Mouse (Mus musculus) c-Kit-positive CD71-positive TER-119-negative erythroid progenitor cells, embryonic 14.5 days (primary cell): ENCODE data around the gene Poc1a.

ENCODE experiments used
- DNase-seq: peaks from one replicate; pipeline ENCODE4 v3.0.0-alpha.2; 2013; ENCODE audit warnings: low read depth

Poc1a gene

GRCm38 (mm10) chr9:106368112-106368717, 87.4 kb downstream of the Poc1a start, which contains the start of gene Dusp7:
TSS of gene Dusp7 (plus strand) at chr9:106368632.
- DNase-seq, result peak; percentile 60

GRCm38 (mm10) chr9:106368831-106369501, 88.1 kb downstream of the Poc1a start:
- DNase-seq, result peak; percentile 34

- DNase-seq, result no peak
Observed at GRCm38 (mm10) chr9:106369801-106370485, 89.1 kb downstream of the Poc1a start.

- no peak for DNase-seq
Observed at GRCm38 (mm10) chr9:106370620-106371383, 89.9 kb downstream of the Poc1a start.

GRCm38 (mm10) chr9:106371384-106371671, 90.5 kb downstream of the Poc1a start:
- DNase-seq, result no peak

- no peak for DNase-seq
Observed at GRCm38 (mm10) chr9:106371776-106372175, 90.9 kb downstream of the Poc1a start.

- DNase-seq, result no peak
Observed at GRCm38 (mm10) chr9:106372431-106373412, 91.9 kb downstream of the Poc1a start.

GRCm38 (mm10) chr9:106373973-106374372, 93.1 kb downstream of the Poc1a start:
- no peak for DNase-seq

GRCm38 (mm10) chr9:106377247-106377646, 96.4 kb downstream of the Poc1a start:
- DNase-seq, result no peak

- DNase-seq, result no peak
Observed at GRCm38 (mm10) chr9:106378045-106378444, 97.2 kb downstream of the Poc1a start.

GRCm38 (mm10) chr9:106378753-106379152, 97.9 kb downstream of the Poc1a start:
- no peak for DNase-seq

GRCm38 (mm10) chr9:106386181-106386864, 105.5 kb downstream of the Poc1a start:
- DNase-seq, result no peak

GRCm38 (mm10) chr9:106392828-106393527, 112.1 kb downstream of the Poc1a start:
- no peak for DNase-seq

GRCm38 (mm10) chr9:106393548-106393947, 112.7 kb downstream of the Poc1a start:
- DNase-seq, result no peak

GRCm38 (mm10) chr9:106394649-106395602, 114.1 kb downstream of the Poc1a start:
- no peak for DNase-seq

- no peak for DNase-seq
Observed at GRCm38 (mm10) chr9:106397733-106398132, 116.9 kb downstream of the Poc1a start.

- DNase-seq, result peak; percentile 79
Observed at GRCm38 (mm10) chr9:106398667-106399311, 117.9 kb downstream of the Poc1a start.

- DNase-seq, result no peak
Observed at GRCm38 (mm10) chr9:106399808-106400207, 118.9 kb downstream of the Poc1a start.
